Mouse (Mus musculus) frontal cortex, adult 2 months (tissue): ENCODE data around the gene Dpf3. TPM values are rescaled to one million over a fixed set of nuclear protein-coding genes. Genes with fewer than 3 reads are reported as not detected.

ENCODE experiments used
- DNase-seq, 2 experiments: peaks; one replicate each; pipeline ENCODE4 v3.0.0; 2022; ENCODE audit warnings: low spot score in 1 of 2; ENCODE audit errors: extremely low spot score in 1 of 2
- polyA plus RNA-seq: library from polyadenylated mRNA; depleted of rRNA; stranded (reverse); fragments of >200 nt; gene quantifications from 2 replicates; pipeline ENCODE4 v1.2.3, GENCODE M21; 2012

The Dpf3 gene
- polyA plus RNA-seq, 1 experiment, result 7.3 TPM

- no peak for DNase-seq
Measured at GRCm38 (mm10) chr12:83303221-83303620, 184.3 kb downstream of the Dpf3 start.

- peak in 1 of 2 experiments; percentile 27 for DNase-seq
Measured at GRCm38 (mm10) chr12:83302320-83303153, 185.0 kb downstream of the Dpf3 start.

- DNase-seq, result no peak
Measured at GRCm38 (mm10) chr12:83301616-83302319, 185.7 kb downstream of the Dpf3 start.

GRCm38 (mm10) chr12:83298358-83298757 lies 189.2 kb downstream of the Dpf3 start:
- no peak for DNase-seq

- DNase-seq, result no peak
Measured at GRCm38 (mm10) chr12:83295031-83295430, 192.5 kb downstream of the Dpf3 start.

- no peak for DNase-seq
Measured at GRCm38 (mm10) chr12:83291915-83292314, 195.6 kb downstream of the Dpf3 start.

- no peak for DNase-seq
Measured at GRCm38 (mm10) chr12:83286496-83287492, 200.7 kb downstream of the Dpf3 start.

- DNase-seq, result no peak
Measured at GRCm38 (mm10) chr12:83283591-83284320, 203.8 kb downstream of the Dpf3 start.

- DNase-seq, result peak in 1 of 2 experiments; percentile 28
Measured at GRCm38 (mm10) chr12:83277537-83278441, 209.7 kb downstream of the Dpf3 start.

GRCm38 (mm10) chr12:83271215-83271614 lies 216.3 kb downstream of the Dpf3 start:
- DNase-seq, result no peak

GRCm38 (mm10) chr12:83268504-83268922 lies 219.0 kb downstream of the Dpf3 start:
- DNase-seq, result peak; percentile 18 to 63

GRCm38 (mm10) chr12:83260540-83260939 lies 227.0 kb downstream of the Dpf3 start:
- DNase-seq, result peak in 1 of 2 experiments; percentile 27

GRCm38 (mm10) chr12:83254399-83254798 lies 233.1 kb downstream of the Dpf3 start:
- no peak for DNase-seq

- DNase-seq, result no peak
Measured at GRCm38 (mm10) chr12:83249066-83249465, 238.4 kb downstream of the Dpf3 start.

GRCm38 (mm10) chr12:83248636-83249035 lies 238.9 kb downstream of the Dpf3 start:
- DNase-seq, result no peak

GRCm38 (mm10) chr12:83247669-83248068 lies 239.8 kb downstream of the Dpf3 start:
- DNase-seq, result no peak

GRCm38 (mm10) chr12:83241022-83241421 lies 246.5 kb downstream of the Dpf3 start:
- peak in 1 of 2 experiments; percentile 31 for DNase-seq

- DNase-seq, result no peak
Measured at GRCm38 (mm10) chr12:83240571-83240970, 246.9 kb downstream of the Dpf3 start.

- no peak for DNase-seq
Measured at GRCm38 (mm10) chr12:83235781-83236180, 251.7 kb downstream of the Dpf3 start.
